Mouse (Mus musculus): Measurements from ENCODE around the gene Cfap206. TPM values are rescaled to one million over a fixed set of nuclear protein-coding genes. Genes with fewer than 3 reads are reported as not detected.

Gene Cfap206
- total RNA-seq, 2 experiments from 2014 or later, result not detected

DNA sequence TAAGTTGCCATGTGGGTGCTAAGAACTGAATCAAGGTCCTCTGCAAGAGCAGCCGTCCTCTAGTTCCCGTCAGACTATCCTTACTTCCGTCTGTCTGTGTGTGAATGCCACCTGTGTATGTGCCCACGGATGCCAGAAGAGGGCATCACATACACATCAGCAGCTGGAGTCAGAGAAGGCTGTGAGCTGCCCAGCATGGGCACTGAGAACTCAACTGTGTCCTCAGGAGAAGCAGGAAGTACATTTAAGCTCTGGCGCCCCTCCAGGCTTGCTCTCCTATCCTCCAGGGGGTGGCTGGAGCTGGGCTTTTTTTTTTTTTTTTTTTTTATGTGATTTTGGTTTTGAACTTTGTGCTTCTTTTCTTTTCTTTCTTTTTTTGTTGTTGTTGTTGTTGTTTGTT lies 49.5 kb downstream of the Cfap206 start:
- ATAC-seq (replicated peaks; ENCODE audit: poor library complexity), result peak; percentile 76

DNA sequence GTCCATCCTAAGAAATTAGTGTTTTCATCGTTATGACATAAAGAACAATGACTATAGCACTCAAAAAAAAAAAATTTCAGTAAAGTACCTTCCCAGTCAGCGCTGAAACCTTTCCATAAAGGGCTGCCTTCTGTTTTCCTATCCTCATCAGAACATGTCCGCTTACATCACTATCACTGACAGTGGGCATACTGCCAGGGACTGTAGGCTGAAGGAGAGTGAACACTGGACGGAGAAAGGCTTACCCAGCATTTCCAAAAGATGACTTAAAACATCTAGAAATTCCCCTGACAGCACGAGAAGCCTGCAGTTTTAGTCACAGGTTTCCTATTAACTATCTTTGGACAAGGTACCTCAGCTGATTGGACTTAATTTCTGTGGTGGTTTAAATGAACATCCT lies 56.3 kb downstream of the Cfap206 start:
- no peak for ATAC-seq (replicated peaks; ENCODE audit: poor library complexity)

DNA sequence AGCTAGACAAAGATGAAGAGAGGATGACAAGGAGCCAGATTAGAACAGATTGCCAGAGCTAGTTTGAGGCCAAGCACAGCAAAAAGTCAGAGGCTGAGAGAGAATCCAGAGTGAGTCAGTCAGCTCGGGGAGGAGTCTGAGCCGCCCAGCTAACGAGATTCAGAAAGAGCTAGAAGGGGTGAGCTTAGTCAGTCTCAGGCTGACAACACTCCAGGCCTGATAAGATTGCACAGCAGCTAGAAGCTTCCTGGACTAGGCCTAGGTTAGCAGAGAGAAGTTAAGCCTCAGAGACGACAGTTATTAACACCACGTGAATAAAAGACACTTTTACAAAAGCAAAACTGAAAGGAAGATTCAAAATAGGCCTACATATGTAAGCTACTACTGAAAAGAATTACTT lies 62.1 kb downstream of the Cfap206 start:
- ATAC-seq (replicated peaks; ENCODE audit: poor library complexity), result no peak; the same call in 1 of the 2 replicates

DNA sequence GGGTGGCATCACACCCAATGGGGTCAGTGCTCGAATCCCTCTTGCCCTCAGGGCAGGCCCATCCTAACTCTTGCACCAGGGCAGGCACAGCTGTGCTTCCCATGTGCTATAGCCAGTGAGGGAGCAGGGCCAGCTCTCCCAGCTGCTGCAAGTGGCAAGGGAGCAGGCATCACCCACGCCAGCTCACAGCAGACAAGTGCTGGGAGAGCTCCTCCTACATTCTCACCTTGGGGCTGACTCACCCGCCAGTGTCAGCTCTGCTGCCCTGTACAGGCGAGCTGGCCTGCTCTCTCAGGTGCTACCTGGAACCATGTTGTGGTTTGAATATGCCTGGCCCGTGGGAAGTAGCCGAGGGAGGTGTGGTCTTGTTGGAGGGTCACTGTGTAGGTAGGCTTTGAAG lies 68.1 kb downstream of the Cfap206 start:
- no peak for ATAC-seq (replicated peaks; ENCODE audit: poor library complexity)

DNA sequence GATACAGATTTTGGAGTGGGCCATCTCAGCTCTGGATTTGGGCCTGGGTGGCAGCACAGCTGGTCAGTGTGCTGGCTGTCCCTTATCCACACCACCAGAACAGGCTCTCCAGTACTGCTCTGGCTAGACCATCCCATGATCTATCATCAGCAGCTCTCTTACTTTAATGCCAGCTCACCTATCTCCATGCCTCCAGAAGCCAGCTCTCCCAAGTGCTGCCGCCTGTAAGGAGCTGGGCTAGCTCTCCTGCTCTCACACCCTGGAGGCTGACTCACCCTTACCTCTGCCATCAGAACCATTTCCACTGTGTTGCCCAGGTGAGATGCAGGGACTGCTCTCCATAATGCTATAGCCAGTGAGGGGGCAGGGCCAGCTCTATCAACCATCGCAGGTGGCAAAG lies 68.5 kb downstream of the Cfap206 start:
- no peak for ATAC-seq (replicated peaks; ENCODE audit: poor library complexity)

DNA sequence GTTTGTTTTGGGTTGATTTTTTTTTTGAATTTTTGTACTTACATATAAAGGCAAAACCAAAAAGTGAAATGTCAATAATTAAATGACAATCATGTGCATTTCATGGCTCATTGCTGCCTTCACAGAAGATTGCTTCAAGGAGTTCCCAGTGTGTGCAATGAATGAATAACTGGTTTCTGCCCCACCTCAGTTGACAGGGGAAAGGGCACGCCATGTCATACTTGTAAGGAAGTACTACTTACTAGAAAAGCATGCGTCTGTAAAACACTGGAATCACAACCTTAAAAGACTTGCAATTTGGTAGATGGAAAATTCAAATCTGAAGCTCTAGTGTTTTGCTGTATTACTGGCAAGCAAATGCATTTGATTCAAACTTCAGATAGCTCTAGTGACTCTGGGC lies 71.0 kb downstream of the Cfap206 start:
- ATAC-seq (replicated peaks; ENCODE audit: poor library complexity), result no peak

DNA sequence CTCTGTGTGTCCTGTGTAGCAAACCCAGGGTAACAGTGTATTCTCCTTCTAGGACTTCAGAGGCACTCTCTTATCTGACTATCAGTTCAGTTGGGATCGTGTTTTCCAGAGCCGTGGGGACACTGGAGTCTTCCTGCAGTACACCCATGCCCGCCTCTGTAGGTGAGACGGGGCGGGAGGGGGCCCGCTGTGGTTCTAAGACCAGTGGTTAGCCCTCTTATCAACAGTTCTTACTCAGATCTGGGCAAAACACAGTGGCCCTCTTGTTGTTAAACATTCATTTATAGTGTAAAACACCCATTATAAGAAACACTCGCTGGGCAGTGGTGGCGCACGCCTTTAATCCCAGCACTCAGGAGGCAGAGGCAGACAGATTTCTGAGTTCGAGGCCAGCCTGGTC lies 73.9 kb downstream of the Cfap206 start:
- no peak for ATAC-seq (replicated peaks; ENCODE audit: poor library complexity)

DNA sequence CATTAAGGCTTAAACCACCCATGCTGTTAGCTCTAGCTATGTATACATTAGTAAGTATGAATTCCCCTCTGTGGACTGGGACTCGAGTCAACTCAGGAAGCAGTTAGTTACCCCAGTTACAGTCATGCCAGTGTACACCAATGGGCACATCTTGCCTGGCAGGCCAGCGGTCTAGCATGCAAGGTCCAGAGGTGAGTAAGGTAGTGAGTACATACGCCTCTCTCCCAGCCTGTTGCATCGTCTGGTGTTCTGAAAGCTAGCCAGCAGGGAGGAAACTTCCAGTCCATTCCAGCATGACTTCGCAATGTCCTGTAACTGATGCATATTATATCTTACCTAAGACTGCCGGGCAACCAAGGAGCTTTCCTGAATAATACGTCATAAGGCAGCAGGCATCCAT lies 76.8 kb downstream of the Cfap206 start:
- ATAC-seq (replicated peaks; ENCODE audit: poor library complexity), result no peak

DNA sequence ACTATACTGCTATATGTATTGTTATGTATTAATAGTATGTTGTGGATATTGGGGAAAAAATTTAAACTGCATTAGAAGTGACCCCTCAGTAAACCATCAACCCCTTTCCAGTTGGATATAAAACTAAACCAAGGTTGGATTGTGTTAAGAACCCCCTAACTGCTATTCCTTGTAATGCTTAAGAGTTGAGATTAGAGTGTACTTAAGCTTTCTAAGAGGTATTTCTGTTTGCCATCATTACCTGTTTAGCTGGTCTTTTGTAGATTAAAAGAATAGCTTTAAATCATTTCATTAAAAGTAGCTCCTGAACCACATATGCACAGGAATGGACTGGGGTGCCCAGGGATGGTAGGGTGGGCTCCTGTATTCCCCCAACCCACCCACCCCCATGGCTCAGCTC lies 85.2 kb downstream of the Cfap206 start:
- no peak for ATAC-seq (replicated peaks; ENCODE audit: poor library complexity)

DNA sequence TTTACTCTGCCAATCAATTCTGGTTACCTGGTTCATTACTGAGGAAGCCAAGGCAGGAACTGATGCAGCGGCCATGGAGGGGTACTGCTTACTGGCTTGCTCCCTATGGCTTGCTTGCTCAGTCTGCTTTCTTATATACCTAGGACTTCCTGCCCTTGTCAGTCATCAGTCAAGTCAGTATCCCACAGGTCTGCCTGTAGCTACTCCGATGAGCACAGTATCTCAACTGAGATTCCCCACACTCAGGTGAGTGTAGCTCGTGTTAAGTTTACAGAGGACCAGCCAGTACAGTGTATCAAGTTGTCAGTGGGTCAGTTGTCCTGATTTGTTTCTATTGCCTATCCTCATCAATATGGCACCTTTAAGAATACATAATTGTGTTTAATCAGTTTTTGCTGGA lies 89.3 kb downstream of the Cfap206 start:
- ATAC-seq (replicated peaks; ENCODE audit: poor library complexity), result no peak

DNA sequence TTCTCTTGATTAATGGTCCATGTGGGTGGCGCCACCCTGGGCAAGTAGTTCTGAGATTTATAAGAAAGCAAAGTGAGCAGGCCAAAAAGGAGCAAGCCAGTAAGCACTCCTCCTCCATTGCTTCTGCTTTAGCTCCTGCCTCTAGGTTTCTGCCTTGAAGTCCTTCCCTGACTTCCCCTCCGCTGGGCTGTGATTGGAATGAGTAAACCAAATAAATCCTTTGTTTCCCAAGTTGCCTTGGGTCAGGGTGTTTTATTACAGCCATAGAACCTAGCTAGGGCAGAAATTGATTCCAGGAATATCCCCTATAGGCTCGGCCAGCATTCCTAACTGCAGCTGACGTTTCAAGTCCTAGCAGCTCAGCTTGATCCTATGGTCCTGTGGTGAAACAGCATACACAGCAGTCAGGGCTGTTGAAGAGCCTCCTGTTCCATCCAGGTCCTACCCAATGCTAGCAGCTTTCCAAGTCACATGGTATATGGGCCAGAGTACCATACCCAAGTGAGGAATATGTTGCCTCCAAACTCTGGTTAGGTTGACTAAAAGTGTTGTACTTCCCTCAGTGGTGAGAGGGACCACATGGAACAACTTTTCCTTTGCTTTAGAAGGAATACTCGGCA lies 90.2 kb downstream of the Cfap206 start:
- no peak for ATAC-seq (replicated peaks; ENCODE audit: poor library complexity)

Other genes starting within 250 kb of the Cfap206 start
- 48.9 and 56.4 TPM in 2 replicates for gene Akirin2, start 179.3 kb downstream of the Cfap206 start, total RNA-seq (2015)
- 43.6 and 45.2 TPM in 2 replicates for gene Akirin2, start 179.3 kb downstream of the Cfap206 start, total RNA-seq (2017)
- 160 TPM in 2 replicates for gene Orc3, start 115.3 kb downstream of the Cfap206 start, total RNA-seq (2015)
- gene Orc3, start 115.3 kb downstream of the Cfap206 start, total RNA-seq (2017), result 112 and 121 TPM in 2 replicates
- gene Rars2, start 115.2 kb downstream of the Cfap206 start, total RNA-seq (2015), result 39.8 and 40.4 TPM in 2 replicates
- gene Rars2, start 115.2 kb downstream of the Cfap206 start, total RNA-seq (2017), result 42.6 and 60.1 TPM in 2 replicates
- 24.3 and 26.6 TPM in 2 replicates for gene Slc35a1, start 42.8 kb downstream of the Cfap206 start, total RNA-seq (2015)
- gene Slc35a1, start 42.8 kb downstream of the Cfap206 start, total RNA-seq (2017), result 25.8 and 26.8 TPM in 2 replicates
- not detected in 2 replicates for gene Gm136, start 26.1 kb upstream of the Cfap206 start, total RNA-seq (2015)
- not detected in 2 replicates for gene Gm136, start 26.1 kb upstream of the Cfap206 start, total RNA-seq (2017)
- 21.0 and 32.8 TPM in 2 replicates for gene Smim8, start 48.2 kb upstream of the Cfap206 start, total RNA-seq (2015)
- gene Smim8, start 48.2 kb upstream of the Cfap206 start, total RNA-seq (2017), result 15.6 and 17.4 TPM in 2 replicates
- 26.6 and 32.5 TPM in 2 replicates for gene Zfp292, start 152.8 kb upstream of the Cfap206 start, total RNA-seq (2015)
- 21.5 and 31.3 TPM in 2 replicates for gene Zfp292, start 152.8 kb upstream of the Cfap206 start, total RNA-seq (2017)
- not detected in 2 replicates for gene Cga, start 163.6 kb upstream of the Cfap206 start, total RNA-seq (2015)
- gene Cga, start 163.6 kb upstream of the Cfap206 start, total RNA-seq (2017), result not detected in 2 replicates

Measured in megakaryocyte progenitor cell, adult 5-6 weeks (primary cell).